Mouse (Mus musculus): ENCODE measurements at regions not wholly inside any gene's neighbourhood (a gene's known extent, or its start where the extent isn't known, plus 50 kb on each side); places are given as distances from the start of the nearest gene placed in this dataset.

DNA sequence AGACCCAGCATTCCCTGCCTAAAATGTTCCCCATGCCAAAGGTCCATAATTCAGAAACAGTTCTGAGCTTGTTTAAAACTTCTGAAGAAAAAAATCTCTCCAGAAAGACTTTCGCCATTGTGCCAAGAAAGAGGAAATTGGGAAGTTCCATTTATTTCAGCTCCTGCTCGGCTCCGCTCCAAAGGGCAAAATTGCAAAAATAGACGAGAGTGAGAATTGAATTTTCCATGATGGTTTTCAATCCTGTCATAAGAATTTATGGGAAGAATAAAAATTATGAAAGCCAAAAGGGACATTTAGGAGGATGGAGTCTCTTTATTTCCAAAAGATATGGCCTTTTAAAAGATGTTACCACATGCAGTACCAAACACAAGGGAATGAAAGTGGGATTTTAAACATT is 222.5 kb upstream of the Jmjd1c start:
- Histone ChIP-seq H3K27ac (ENCODE audit: control insufficient read depth, insufficient read depth, low read length) (no peak overlapping the region), H3K4me3 (ENCODE audit: control insufficient read depth, insufficient read depth, low read length) (no peak overlapping the region), H3K27me3 (ENCODE audit: control insufficient read depth, insufficient read depth, low read length) (no peaks in the 10 kb centered on the region), H3K36me3 (ENCODE audit: control insufficient read depth, insufficient read depth, low read length) (no peaks in the 10 kb centered on the region), H3K4me1 (replicated peaks; ENCODE audit: control insufficient read depth, insufficient read depth, low read length) (no peaks in the 10 kb centered on the region)
- 95% methylated on average over 4 of the region's 4 CpGs for WGBS
- TF ChIP-seq CTCF (IDR thresholded peaks at IDR 0.05; ENCODE audit: borderline replicate concordance, control insufficient read depth, extremely low read depth, insufficient read depth, low read length, poor library complexity): no peak
- no peak for TF ChIP-seq POLR2A (IDR thresholded peaks at IDR 0.05; ENCODE audit: control insufficient read depth, extremely low read depth, insufficient read depth, low read length, poor library complexity)
- no peak for DNase-seq

DNA sequence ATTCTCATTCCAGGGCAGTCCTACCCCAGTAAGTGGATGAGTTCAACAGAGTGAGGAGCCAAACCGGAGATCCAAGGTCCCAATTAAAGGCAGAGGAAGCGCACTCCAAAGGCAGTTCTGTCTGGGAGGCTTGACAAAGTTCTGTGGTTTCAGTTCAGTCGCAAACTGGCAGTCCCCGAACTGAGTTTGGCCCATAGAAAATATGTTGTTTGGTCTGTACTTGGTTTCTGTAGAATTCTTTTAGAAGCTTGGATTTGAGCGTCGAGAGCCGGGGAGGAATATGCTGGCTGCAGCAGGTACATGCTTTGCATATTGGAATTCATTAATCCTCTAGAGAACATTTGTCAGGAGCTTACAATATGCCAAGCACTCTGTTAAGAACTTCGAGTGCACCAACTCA is 216.9 kb upstream of the Jmjd1c start:
- TF ChIP-seq CTCF (IDR thresholded peaks at IDR 0.05; ENCODE audit: borderline replicate concordance, control insufficient read depth, extremely low read depth, insufficient read depth, low read length, poor library complexity) (no peak), POLR2A (IDR thresholded peaks at IDR 0.05; ENCODE audit: control insufficient read depth, extremely low read depth, insufficient read depth, low read length, poor library complexity) (no peak)
- H3K4me3 ChIP-seq (ENCODE audit: control insufficient read depth, insufficient read depth, low read length): no peak overlapping the region
- no peak for DNase-seq
- no peak overlapping the region for H3K27ac ChIP-seq (ENCODE audit: control insufficient read depth, insufficient read depth, low read length)
- H3K27me3 ChIP-seq (ENCODE audit: control insufficient read depth, insufficient read depth, low read length): no peaks in the 10 kb centered on the region
- 90% methylated on average over 8 of the region's 8 CpGs for WGBS
- H3K4me1 ChIP-seq (replicated peaks; ENCODE audit: control insufficient read depth, insufficient read depth, low read length): no peaks in the 10 kb centered on the region
- H3K36me3 ChIP-seq (ENCODE audit: control insufficient read depth, insufficient read depth, low read length): no peaks in the 10 kb centered on the region

DNA sequence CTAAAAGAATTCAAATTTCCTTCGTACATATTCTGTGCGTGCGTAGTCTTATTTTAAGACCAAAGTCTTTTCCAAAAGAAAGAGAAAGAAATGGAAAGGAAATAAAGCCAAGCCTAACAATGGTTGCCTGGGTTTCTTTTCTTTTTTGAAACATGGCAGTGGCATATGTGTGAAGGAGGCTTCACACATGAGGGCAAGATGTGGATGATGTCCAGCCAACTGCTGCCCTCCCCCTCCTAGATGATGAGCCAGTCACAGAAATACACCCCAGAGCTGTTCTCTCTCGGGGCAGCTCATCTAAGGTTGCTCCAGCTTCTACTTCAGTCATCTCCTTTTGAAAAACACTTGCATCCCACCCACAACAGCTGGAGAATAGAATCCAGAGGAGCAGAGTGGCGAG is 213.1 kb upstream of the Jmjd1c start:
- no peaks in the 10 kb centered on the region for H3K36me3 ChIP-seq (ENCODE audit: control insufficient read depth, insufficient read depth, low read length)
- H3K27me3 ChIP-seq (ENCODE audit: control insufficient read depth, insufficient read depth, low read length): no peaks in the 10 kb centered on the region
- TF ChIP-seq POLR2A (IDR thresholded peaks at IDR 0.05; ENCODE audit: control insufficient read depth, extremely low read depth, insufficient read depth, low read length, poor library complexity) (no peak), CTCF (IDR thresholded peaks at IDR 0.05; ENCODE audit: borderline replicate concordance, control insufficient read depth, extremely low read depth, insufficient read depth, low read length, poor library complexity) (no peak)
- no peak overlapping the region for H3K4me3 ChIP-seq (ENCODE audit: control insufficient read depth, insufficient read depth, low read length)
- no peaks in the 10 kb centered on the region for H3K4me1 ChIP-seq (replicated peaks; ENCODE audit: control insufficient read depth, insufficient read depth, low read length)
- no peak overlapping the region for H3K27ac ChIP-seq (ENCODE audit: control insufficient read depth, insufficient read depth, low read length)
- no peak for DNase-seq
- 95% methylated on average over 5 of the region's 5 CpGs for WGBS

DNA sequence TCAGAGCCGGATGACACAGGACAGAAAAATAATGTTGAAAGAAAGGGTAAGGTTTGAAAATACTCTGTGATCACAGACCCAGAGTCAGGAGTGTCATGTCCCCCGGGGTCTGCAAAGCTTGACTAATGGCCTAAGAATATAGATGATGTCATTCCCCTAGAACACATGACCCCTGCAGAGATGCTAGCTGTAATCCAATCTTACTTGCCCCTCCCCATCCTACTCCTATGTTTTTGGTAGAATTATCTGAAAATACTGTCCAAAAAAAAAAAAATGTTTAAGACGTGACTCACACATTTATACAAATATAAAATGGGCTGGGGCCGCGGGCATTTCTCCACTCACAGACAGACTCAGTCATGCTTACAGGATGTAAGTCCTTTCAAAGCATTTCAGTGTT is 210.3 kb upstream of the Jmjd1c start:
- Histone ChIP-seq H3K27ac (ENCODE audit: control insufficient read depth, insufficient read depth, low read length) (no peak overlapping the region), H3K36me3 (ENCODE audit: control insufficient read depth, insufficient read depth, low read length) (no peaks in the 10 kb centered on the region), H3K27me3 (ENCODE audit: control insufficient read depth, insufficient read depth, low read length) (no peaks in the 10 kb centered on the region), H3K4me1 (replicated peaks; ENCODE audit: control insufficient read depth, insufficient read depth, low read length) (no peaks in the 10 kb centered on the region), H3K4me3 (ENCODE audit: control insufficient read depth, insufficient read depth, low read length) (no peak overlapping the region)
- TF ChIP-seq CTCF (IDR thresholded peaks at IDR 0.05; ENCODE audit: borderline replicate concordance, control insufficient read depth, extremely low read depth, insufficient read depth, low read length, poor library complexity) (no peak), POLR2A (IDR thresholded peaks at IDR 0.05; ENCODE audit: control insufficient read depth, extremely low read depth, insufficient read depth, low read length, poor library complexity) (no peak)
- WGBS: 88% methylated on average over 5 of the region's 5 CpGs
- DNase-seq: no peak

DNA sequence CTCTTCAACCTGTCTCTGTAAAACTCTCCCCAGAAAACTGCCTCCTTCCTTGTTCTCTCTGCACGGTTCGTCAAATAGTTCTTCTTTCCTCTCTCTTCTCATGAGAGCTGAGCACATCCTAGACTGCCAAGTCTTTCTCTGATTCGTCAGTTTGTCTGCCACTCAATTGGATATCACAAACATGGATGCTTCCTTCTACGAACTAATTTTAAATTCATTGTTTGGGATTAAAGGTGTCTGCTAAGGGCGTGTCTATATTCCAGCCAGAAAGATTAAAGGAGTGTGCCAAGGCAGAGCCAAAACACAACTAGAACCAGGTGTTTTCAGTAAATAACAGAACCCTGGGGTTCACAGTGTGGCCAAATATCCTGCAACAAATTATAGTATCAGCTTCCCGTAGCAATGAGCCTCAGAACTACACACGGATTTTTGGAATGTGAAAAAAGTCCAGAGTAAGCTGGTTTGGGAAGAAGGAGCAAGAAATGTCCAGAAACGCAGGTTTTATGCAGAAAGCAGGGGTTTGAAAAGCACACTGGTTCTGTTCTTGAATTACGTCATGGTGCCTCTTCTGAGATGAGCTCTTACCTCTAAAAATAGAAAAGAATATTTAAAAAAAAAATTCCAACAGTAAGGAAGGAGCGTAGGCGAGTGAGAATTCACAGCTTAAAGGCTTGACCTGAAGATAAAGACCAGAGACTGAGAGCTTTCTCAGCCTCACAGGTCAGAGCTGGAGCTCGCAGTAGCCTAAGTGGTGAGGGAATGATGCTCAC is 206.0 kb upstream of the Jmjd1c start:
- TF ChIP-seq CTCF (IDR thresholded peaks at IDR 0.05; ENCODE audit: borderline replicate concordance, control insufficient read depth, extremely low read depth, insufficient read depth, low read length, poor library complexity): no peak
- TF ChIP-seq POLR2A (IDR thresholded peaks at IDR 0.05; ENCODE audit: control insufficient read depth, extremely low read depth, insufficient read depth, low read length, poor library complexity): no peak
- no peak overlapping the region for H3K4me3 ChIP-seq (ENCODE audit: control insufficient read depth, insufficient read depth, low read length)
- H3K36me3 ChIP-seq (ENCODE audit: control insufficient read depth, insufficient read depth, low read length): no peaks in the 10 kb centered on the region
- H3K27ac ChIP-seq (ENCODE audit: control insufficient read depth, insufficient read depth, low read length): no peak overlapping the region
- H3K4me1 ChIP-seq (replicated peaks; ENCODE audit: control insufficient read depth, insufficient read depth, low read length): no peaks in the 10 kb centered on the region
- DNase-seq: no peak
- WGBS: 92% methylated on average over 12 of the region's 12 CpGs
- no peaks in the 10 kb centered on the region for H3K27me3 ChIP-seq (ENCODE audit: control insufficient read depth, insufficient read depth, low read length)

DNA sequence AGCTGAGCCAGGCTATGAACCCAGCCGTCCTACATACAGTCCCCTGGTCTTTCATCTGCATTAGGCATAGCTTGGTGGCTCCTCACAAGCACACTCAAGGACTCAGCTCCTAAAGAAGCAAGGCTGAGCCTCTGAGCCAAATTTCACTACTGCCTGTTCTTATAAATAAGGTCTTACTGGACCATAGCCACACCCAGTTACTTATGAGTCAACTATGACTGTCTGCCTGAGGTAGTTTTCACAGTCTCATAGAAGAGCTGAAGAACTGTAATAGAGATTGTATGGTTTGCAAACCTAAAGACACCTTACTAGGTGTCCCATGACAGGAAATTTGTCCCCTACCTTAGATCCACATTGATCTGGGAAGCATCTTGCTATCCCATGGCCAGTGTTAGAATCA is 204.1 kb upstream of the Jmjd1c start:
- WGBS: 100% methylated on average over 1 of the region's 1 CpGs
- no peak for DNase-seq
- Histone ChIP-seq H3K4me1 (replicated peaks; ENCODE audit: control insufficient read depth, insufficient read depth, low read length) (no peaks in the 10 kb centered on the region), H3K27ac (ENCODE audit: control insufficient read depth, insufficient read depth, low read length) (no peak overlapping the region), H3K36me3 (ENCODE audit: control insufficient read depth, insufficient read depth, low read length) (no peaks in the 10 kb centered on the region), H3K27me3 (ENCODE audit: control insufficient read depth, insufficient read depth, low read length) (no peaks in the 10 kb centered on the region), H3K4me3 (ENCODE audit: control insufficient read depth, insufficient read depth, low read length) (no peak overlapping the region)
- TF ChIP-seq POLR2A (IDR thresholded peaks at IDR 0.05; ENCODE audit: control insufficient read depth, extremely low read depth, insufficient read depth, low read length, poor library complexity): no peak
- TF ChIP-seq CTCF (IDR thresholded peaks at IDR 0.05; ENCODE audit: borderline replicate concordance, control insufficient read depth, extremely low read depth, insufficient read depth, low read length, poor library complexity): no peak

DNA sequence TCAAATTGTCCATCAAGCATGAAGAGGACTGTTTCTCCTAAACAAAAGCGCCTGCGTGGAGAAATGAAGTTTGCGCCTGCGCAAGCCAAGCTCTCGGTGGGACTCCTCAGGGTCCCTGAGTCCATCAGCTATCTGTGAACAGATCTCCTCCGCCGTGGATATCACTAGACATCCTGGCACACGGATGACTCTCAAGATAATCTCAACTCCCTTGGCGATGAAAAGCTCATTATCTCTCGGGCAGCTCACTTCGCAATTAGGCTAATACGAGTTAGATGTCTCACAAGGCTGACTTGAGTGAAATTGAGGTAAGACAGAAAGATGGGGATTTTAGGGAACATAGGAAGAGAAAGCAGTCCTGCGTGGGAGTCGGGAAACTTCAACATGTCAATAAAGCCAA is 202.1 kb upstream of the Jmjd1c start:
- no peak overlapping the region for H3K4me3 ChIP-seq (ENCODE audit: control insufficient read depth, insufficient read depth, low read length)
- no peaks in the 10 kb centered on the region for H3K4me1 ChIP-seq (replicated peaks; ENCODE audit: control insufficient read depth, insufficient read depth, low read length)
- no peak overlapping the region for H3K27ac ChIP-seq (ENCODE audit: control insufficient read depth, insufficient read depth, low read length)
- H3K27me3 ChIP-seq (ENCODE audit: control insufficient read depth, insufficient read depth, low read length): no peaks in the 10 kb centered on the region
- no peak for DNase-seq
- 96% methylated on average over 14 of the region's 14 CpGs for WGBS
- TF ChIP-seq POLR2A (IDR thresholded peaks at IDR 0.05; ENCODE audit: control insufficient read depth, extremely low read depth, insufficient read depth, low read length, poor library complexity) (no peak), CTCF (IDR thresholded peaks at IDR 0.05; ENCODE audit: borderline replicate concordance, control insufficient read depth, extremely low read depth, insufficient read depth, low read length, poor library complexity) (no peak)
- no peaks in the 10 kb centered on the region for H3K36me3 ChIP-seq (ENCODE audit: control insufficient read depth, insufficient read depth, low read length)
